Mouse (Mus musculus) lung, postnatal 10 days (tissue): ENCODE results near the gene Elob.

Experiments
- DNase-seq: peaks from one replicate; pipeline ENCODE4 v3.0.0; 2021

Gene Elob

GRCm38 (mm10) chr17:23829064-23829619 is at the start of gene Elob:
Gene Elob (minus strand): TSS chr17:23829136.
- peak; percentile 88 for DNase-seq

- no peak for DNase-seq
Observed at GRCm38 (mm10) chr17:23877166-23877565, 48.2 kb upstream of the Elob start.

GRCm38 (mm10) chr17:23876741-23877140 is 47.8 kb upstream of the Elob start:
- no peak for DNase-seq

- peak; percentile 83 for DNase-seq
Observed at GRCm38 (mm10) chr17:23873884-23874856, 45.2 kb upstream of the Elob start.

- no peak for DNase-seq
Observed at GRCm38 (mm10) chr17:23868513-23868912, 39.6 kb upstream of the Elob start.

- no peak for DNase-seq
Observed at GRCm38 (mm10) chr17:23867756-23868155, 38.8 kb upstream of the Elob start, which contains the start of gene Prss21. Gene Prss21 (plus strand): TSS chr17:23868056.

GRCm38 (mm10) chr17:23862926-23863325 is 34.0 kb upstream of the Elob start:
- DNase-seq, result no peak

- DNase-seq, result no peak
Observed at GRCm38 (mm10) chr17:23857913-23858312, 29.0 kb upstream of the Elob start.

- no peak for DNase-seq
Observed at GRCm38 (mm10) chr17:23857193-23857592, 28.3 kb upstream of the Elob start.

GRCm38 (mm10) chr17:23854229-23854765 is 25.4 kb upstream of the Elob start:
- no peak for DNase-seq

GRCm38 (mm10) chr17:23853292-23853691 is 24.4 kb upstream of the Elob start:
- DNase-seq, result peak; percentile 75

- DNase-seq, result peak; percentile 83
Observed at GRCm38 (mm10) chr17:23850853-23851749, 22.2 kb upstream of the Elob start.

- no peak for DNase-seq
Observed at GRCm38 (mm10) chr17:23850028-23850427, 21.1 kb upstream of the Elob start.

GRCm38 (mm10) chr17:23843812-23844273 is 14.9 kb upstream of the Elob start, which contains the start of the genes Prss32 and Prss41:
Gene Prss32 (plus strand): TSS chr17:23843855.
Gene Prss41 (minus strand): TSS chr17:23844172.
- DNase-seq, result peak; percentile 71

- DNase-seq, result no peak
Observed at GRCm38 (mm10) chr17:23843141-23843811, 14.3 kb upstream of the Elob start.

GRCm38 (mm10) chr17:23841145-23841544 is 12.2 kb upstream of the Elob start:
- peak; percentile 75 for DNase-seq

- DNase-seq, result no peak
Observed at GRCm38 (mm10) chr17:23836006-23836575, 7.2 kb upstream of the Elob start, which contains the start of gene Prss33. Gene Prss33 (minus strand): TSS chr17:23836056.

- DNase-seq, result no peak
Observed at GRCm38 (mm10) chr17:23831201-23831600, 2.3 kb upstream of the Elob start.

- peak; percentile 64 for DNase-seq
Observed at GRCm38 (mm10) chr17:23828271-23829001, 500 bp downstream of the Elob start.

GRCm38 (mm10) chr17:23825591-23825990 is 3.3 kb downstream of the Elob start:
- no peak for DNase-seq

GRCm38 (mm10) chr17:23823614-23824013 is 5.3 kb downstream of the Elob start:
- DNase-seq, result no peak
